Mouse (Mus musculus): ENCODE measurements around the gene Exoc6b.

DNA sequence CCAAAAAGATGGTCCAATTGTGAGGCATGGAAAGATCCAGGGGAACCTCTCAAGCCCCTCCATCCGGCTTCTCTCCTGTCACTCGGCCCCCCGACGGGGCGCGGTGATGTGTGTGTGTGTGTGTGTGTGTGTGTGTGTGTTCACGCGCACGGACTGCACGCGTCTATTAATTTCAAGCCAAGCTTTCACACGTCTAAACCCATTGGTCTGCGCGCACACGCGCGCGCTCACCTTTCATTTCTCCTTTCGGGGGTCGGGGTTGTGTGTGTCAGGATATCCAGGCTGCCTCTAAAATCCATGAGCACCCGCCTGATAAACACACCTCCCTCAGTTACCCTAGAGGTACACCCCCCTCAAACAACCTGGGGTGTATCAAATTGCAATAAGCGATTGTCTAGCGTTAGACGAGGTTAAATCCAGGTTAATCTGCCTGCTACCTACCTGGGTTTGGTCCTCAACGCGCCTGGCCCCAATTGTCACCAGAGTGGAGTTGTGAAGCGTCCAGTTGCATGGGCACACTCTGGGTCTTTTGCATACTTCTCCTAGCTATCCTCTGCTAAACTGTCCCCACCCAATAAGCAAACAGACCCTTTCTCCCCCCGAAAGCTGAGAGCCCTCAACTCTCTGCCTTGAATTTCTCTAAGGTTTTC, 482.6 kb downstream of the Exoc6b start:
- TF ChIP-seq POLR2A (IDR thresholded peaks at IDR 0.05; ENCODE audit: insufficient read depth, low read depth, low read length): no peak
- TF ChIP-seq EP300 (IDR thresholded peaks at IDR 0.05; ENCODE audit: insufficient read depth, low read depth, low read length): no peak
- TF ChIP-seq CTCF (IDR thresholded peaks at IDR 0.05): no peak

All from heart, adult 2 months (tissue).